Mouse (Mus musculus): ENCODE measurements around the gene Olfr1230.
A peak's percentile ranks its signal among the peaks of the same experiment; 100 is the strongest.

Olfr1230 gene

GRCm38 (mm10) chr2:89297168-89297567 lies at the start of gene Olfr1230:
Gene Olfr1230, minus strand, starts transcription at chr2:89297268.
- DNase-seq (ENCODE audit: low read depth, low spot score) = no peak

GRCm38 (mm10) chr2:89342298-89342697 lies 45.2 kb upstream of the Olfr1230 start, which contains the start of gene Olfr1233:
Gene Olfr1233, minus strand, starts transcription at chr2:89342398.
- no peak for DNase-seq (ENCODE audit: low read depth, low spot score)

DNA sequence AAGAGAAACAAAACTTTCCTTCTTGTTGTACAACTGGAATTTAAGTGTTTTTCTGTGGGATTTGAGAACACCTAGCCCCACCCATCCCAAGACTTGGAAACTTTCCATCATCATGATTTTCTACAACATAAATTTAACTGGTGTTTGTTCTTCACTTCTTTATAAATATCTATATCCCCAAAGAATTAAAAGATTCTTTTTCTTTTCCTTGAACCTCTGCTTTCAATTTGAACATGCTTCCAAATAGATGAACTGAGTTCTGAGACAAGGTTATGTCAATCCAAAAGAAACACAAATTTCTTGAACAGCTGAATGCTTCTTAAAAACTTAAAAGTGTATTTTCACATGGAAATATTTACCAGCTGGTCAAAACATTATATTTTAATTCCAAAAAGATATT lies 32.5 kb upstream of the Olfr1230 start, which contains the start of gene Olfr1232:
TSS of gene Olfr1232 (minus strand) at position 101 of the 400 bp plus-strand sequence.
- no peak for DNase-seq (ENCODE audit: low read depth, low spot score)

- DNase-seq (ENCODE audit: low read depth, low spot score) = peak; percentile 1
Observed at GRCm38 (mm10) chr2:89306974-89307373, 9.9 kb upstream of the Olfr1230 start, which contains the start of gene Olfr1231. Gene Olfr1231, minus strand, starts transcription at chr2:89307074.

GRCm38 (mm10) chr2:89287914-89288313 lies 9.2 kb downstream of the Olfr1230 start, which contains the start of gene Olfr1229:
Gene Olfr1229, minus strand, starts transcription at chr2:89288014.
- no peak for DNase-seq (ENCODE audit: low read depth, low spot score)

GRCm38 (mm10) chr2:89253962-89254361 lies 43.1 kb downstream of the Olfr1230 start, which contains the start of gene Olfr1228:
Gene Olfr1228, minus strand, starts transcription at chr2:89254062.
- DNase-seq (ENCODE audit: low read depth, low spot score) = no peak

Measured in brain, adult 2 months (tissue).